Mouse (Mus musculus): ENCODE measurements around the gene Prelid1.

- TF ChIP-seq EP300 (IDR thresholded peaks at IDR 0.05; ENCODE audit: insufficient read depth, low read depth, low read length) (no peak), CTCF (IDR thresholded peaks at IDR 0.05; ENCODE audit: low read depth, low read length) (no peak), POLR2A (IDR thresholded peaks at IDR 0.05; ENCODE audit: insufficient read depth, low read length) (no peak)
These were observed 26.4 kb downstream of the Prelid1 start for GRCm38 (mm10) chr13:55346745-55347144.
